Mouse (Mus musculus): ENCODE data around the gene Ptpre. TPM values are rescaled to one million over a fixed set of nuclear protein-coding genes. Genes with fewer than 3 reads are reported as not detected.

Gene Ptpre
- polyA plus RNA-seq, 1 experiment from 2014 or later = 0.53 TPM

DNA sequence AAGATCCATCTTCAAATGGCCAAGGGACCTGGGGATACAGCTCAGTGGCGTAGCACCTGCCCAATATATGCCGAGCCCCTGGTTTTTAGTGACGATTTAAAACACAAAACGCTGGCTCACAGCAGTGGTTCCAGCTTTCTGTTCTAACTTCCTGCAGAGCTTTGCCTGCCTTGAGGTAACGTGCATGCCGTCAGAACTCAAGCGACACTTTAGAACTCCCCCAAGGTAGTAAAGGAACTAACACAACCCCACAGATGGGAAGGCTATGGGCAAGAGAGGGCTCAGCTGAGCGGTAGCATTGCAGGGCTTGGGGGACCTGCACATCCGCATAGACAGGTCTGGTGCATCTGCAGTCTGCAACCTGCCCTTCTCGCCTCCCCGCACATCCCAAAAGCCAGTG lies 115.5 kb downstream of the Ptpre start:
- Histone ChIP-seq H3K4me3 (ENCODE audit: low read depth, low read length) (no peak overlapping the region), H3K27ac (ENCODE audit: low read depth, low read length) (no peak overlapping the region), H3K4me1 (ENCODE audit: control insufficient read depth, insufficient read depth, low read length) (no peaks in the 10 kb centered on the region), H3K36me3 (ENCODE audit: control insufficient read depth, insufficient read depth, low read length) (no peaks in the 10 kb centered on the region), H3K9me3 (ENCODE audit: control insufficient read depth, low read length) (no peaks in the 10 kb centered on the region), H3K27me3 (ENCODE audit: control insufficient read depth, insufficient read depth, low read length) (no peaks in the 10 kb centered on the region), H3K9ac (ENCODE audit: low read length) (no peak overlapping the region), H3K4me2 (no peak overlapping the region)
- 70% methylated on average over 11 of the region's 11 CpGs for WGBS
- ATAC-seq (ENCODE audit: low FRiP score) (no peak), DNase-seq (ENCODE audit: low spot score, missing footprints) (no peak)

DNA sequence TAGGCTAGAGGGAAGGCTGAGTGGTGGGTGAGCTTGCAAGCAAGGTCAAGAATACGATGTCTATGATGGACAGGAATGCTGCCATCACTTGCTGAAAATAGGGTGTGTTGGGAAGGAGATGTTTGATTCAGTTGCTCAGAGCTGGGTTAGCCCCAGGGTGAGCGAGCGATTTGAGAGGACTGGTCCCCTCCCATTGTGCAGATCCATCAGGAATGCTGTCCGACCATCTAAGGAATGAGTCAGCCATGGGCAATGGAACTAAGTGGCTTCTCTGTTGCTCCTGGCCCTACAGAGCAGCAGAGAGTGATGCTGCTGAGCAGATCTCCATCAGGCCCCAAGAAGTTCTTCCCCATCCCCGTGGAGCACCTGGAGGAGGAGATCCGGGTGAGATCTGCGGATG lies 116.3 kb downstream of the Ptpre start:
- no peak overlapping the region for H3K27ac ChIP-seq (ENCODE audit: low read depth, low read length)
- no peak for ATAC-seq (ENCODE audit: low FRiP score)

DNA sequence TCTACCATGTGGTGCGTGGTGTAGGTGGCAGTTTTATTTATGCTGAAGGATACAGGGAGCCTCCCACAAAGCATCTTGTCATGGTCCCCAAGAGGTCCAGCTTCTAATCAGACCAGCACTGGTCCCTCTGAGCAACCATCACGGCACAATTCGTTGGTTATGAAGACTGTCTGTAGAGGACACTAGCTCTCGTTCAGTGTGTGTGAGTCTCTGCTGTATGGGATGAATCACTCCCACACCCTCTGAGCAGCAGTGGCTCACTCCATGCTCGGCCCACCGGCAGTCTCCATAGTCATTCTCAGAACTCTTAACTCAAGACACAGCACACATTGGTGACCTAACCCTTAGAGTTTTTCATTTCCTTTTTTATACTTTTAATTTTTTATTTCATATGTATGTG lies 117.0 kb downstream of the Ptpre start:
- ATAC-seq (ENCODE audit: low FRiP score) = no peak
- H3K4me1 ChIP-seq (ENCODE audit: control insufficient read depth, insufficient read depth, low read length) = no peaks in the 10 kb centered on the region
- no peaks in the 10 kb centered on the region for H3K36me3 ChIP-seq (ENCODE audit: control insufficient read depth, insufficient read depth, low read length)
- H3K27me3 ChIP-seq (ENCODE audit: control insufficient read depth, insufficient read depth, low read length) = no peaks in the 10 kb centered on the region
- H3K4me2 ChIP-seq = no peak overlapping the region
- H3K27ac ChIP-seq (ENCODE audit: low read depth, low read length) = no peak overlapping the region
- no peaks in the 10 kb centered on the region for H3K9me3 ChIP-seq (ENCODE audit: control insufficient read depth, low read length)
- DNase-seq (ENCODE audit: low spot score, missing footprints) = no peak
- H3K4me3 ChIP-seq (ENCODE audit: low read depth, low read length) = no peak overlapping the region
- H3K9ac ChIP-seq (ENCODE audit: low read length) = no peak overlapping the region
- WGBS = 92% methylated on average over 6 of the region's 6 CpGs

More for the DNA sequence above, 116.3 kb downstream of the Ptpre start:
- DNase-seq (ENCODE audit: low spot score, missing footprints) = no peak
- Histone ChIP-seq H3K27me3 (ENCODE audit: control insufficient read depth, insufficient read depth, low read length) (no peaks in the 10 kb centered on the region), H3K4me2 (no peak overlapping the region), H3K4me1 (ENCODE audit: control insufficient read depth, insufficient read depth, low read length) (no peaks in the 10 kb centered on the region), H3K36me3 (ENCODE audit: control insufficient read depth, insufficient read depth, low read length) (no peaks in the 10 kb centered on the region), H3K9ac (ENCODE audit: low read length) (no peak overlapping the region), H3K4me3 (ENCODE audit: low read depth, low read length) (no peak overlapping the region), H3K9me3 (ENCODE audit: control insufficient read depth, low read length) (no peaks in the 10 kb centered on the region)
- 89% methylated on average over 7 of the region's 7 CpGs for WGBS

DNA sequence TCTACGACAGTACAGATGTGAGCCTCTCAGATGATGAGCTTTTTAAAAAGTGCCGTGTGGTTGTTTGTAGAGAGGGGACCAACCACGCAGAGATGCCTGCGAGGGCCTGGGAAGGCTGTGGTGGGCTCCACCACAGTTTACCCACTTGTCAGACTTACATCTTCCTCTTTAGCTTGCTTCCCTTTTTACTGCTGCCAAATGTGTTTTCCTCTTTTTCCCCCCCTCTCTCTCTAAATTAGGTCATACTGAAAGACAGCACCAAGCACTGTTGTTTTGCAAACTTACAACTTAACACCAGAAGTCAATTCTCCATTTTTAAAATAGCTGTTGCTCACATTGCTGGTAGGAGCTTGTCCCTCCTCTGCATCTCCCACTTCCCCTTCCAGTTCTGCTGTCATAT lies 117.8 kb downstream of the Ptpre start:
- no peaks in the 10 kb centered on the region for H3K27me3 ChIP-seq (ENCODE audit: control insufficient read depth, insufficient read depth, low read length)
- DNase-seq (ENCODE audit: low spot score, missing footprints) (no peak), ATAC-seq (ENCODE audit: low FRiP score) (no peak)
- no peaks in the 10 kb centered on the region for H3K4me1 ChIP-seq (ENCODE audit: control insufficient read depth, insufficient read depth, low read length)
- no peak overlapping the region for H3K27ac ChIP-seq (ENCODE audit: low read depth, low read length)
- no peak overlapping the region for H3K4me3 ChIP-seq (ENCODE audit: low read depth, low read length)
- no peaks in the 10 kb centered on the region for H3K36me3 ChIP-seq (ENCODE audit: control insufficient read depth, insufficient read depth, low read length)
- WGBS = 83% methylated on average over 4 of the region's 4 CpGs
- no peak overlapping the region for H3K9ac ChIP-seq (ENCODE audit: low read length)
- no peaks in the 10 kb centered on the region for H3K9me3 ChIP-seq (ENCODE audit: control insufficient read depth, low read length)
- no peak overlapping the region for H3K4me2 ChIP-seq

DNA sequence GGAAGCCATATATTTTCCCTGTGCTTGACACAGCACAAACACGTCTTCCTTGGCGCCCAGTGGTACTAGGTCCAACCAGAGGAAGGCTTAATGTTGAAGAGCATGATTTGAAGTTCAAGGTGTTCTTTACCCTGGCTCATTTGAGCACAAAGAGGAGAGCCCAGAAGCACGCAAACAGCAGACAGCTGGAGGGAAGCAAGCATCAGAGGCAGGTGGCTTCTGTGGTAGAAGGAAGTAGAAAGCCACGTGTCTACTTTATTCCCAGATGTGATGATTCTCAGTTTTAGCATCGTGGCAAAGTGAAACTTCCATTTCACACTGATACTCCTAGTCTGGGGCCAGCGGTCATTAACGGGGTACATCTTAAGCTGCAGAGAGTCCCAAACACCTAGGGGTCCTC lies 120.9 kb downstream of the Ptpre start:
- no peaks in the 10 kb centered on the region for H3K4me1 ChIP-seq (ENCODE audit: control insufficient read depth, insufficient read depth, low read length)
- no peaks in the 10 kb centered on the region for H3K36me3 ChIP-seq (ENCODE audit: control insufficient read depth, insufficient read depth, low read length)
- ATAC-seq (ENCODE audit: low FRiP score) (no peak), DNase-seq (ENCODE audit: low spot score, missing footprints) (no peak)
- H3K27ac ChIP-seq (ENCODE audit: low read depth, low read length) = no peak overlapping the region
- 93% methylated on average over 7 of the region's 7 CpGs for WGBS
- no peak overlapping the region for H3K4me2 ChIP-seq
- H3K9ac ChIP-seq (ENCODE audit: low read length) = no peak overlapping the region
- no peaks in the 10 kb centered on the region for H3K9me3 ChIP-seq (ENCODE audit: control insufficient read depth, low read length)
- H3K27me3 ChIP-seq (ENCODE audit: control insufficient read depth, insufficient read depth, low read length) = no peaks in the 10 kb centered on the region
- no peak overlapping the region for H3K4me3 ChIP-seq (ENCODE audit: low read depth, low read length)

DNA sequence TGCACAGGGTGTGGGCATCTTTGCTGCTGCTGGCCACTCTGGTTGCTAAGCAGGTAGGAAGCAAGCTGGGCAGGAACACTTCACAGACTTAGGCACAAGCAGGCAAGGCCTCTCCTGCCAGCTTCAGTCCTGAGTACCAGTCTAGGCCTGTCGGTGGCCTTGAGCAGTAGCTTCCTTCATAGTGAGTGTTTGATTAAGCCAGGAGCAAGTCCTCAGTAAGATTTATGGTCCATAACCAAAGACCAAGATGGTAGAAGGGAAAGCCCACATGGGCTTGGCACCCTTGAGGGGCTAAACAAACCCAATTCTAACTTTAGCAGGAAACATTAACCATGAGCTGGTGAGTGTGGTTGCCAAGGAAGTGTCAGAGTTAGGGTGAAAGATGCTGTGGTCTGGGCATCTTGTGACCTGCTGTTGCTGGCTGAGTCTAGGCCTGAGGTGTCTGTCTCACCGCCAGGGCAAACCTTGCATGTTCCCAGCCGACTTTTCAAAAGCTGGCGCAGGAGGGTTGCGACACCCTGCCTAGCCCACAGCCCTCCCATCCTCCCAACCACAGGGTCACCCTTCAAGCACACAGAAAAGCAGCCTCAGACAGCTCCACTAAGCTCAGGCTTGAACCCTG lies 122.1 kb downstream of the Ptpre start:
- 89% methylated on average over 5 of the region's 5 CpGs for WGBS
- no peak for DNase-seq (ENCODE audit: low spot score, missing footprints)
- Histone ChIP-seq H3K27me3 (ENCODE audit: control insufficient read depth, insufficient read depth, low read length) (no peaks in the 10 kb centered on the region), H3K4me3 (ENCODE audit: low read depth, low read length) (no peak overlapping the region), H3K27ac (ENCODE audit: low read depth, low read length) (no peak overlapping the region), H3K4me1 (ENCODE audit: control insufficient read depth, insufficient read depth, low read length) (no peaks in the 10 kb centered on the region), H3K4me2 (no peak overlapping the region), H3K36me3 (ENCODE audit: control insufficient read depth, insufficient read depth, low read length) (no peaks in the 10 kb centered on the region), H3K9me3 (ENCODE audit: control insufficient read depth, low read length) (no peaks in the 10 kb centered on the region), H3K9ac (ENCODE audit: low read length) (no peak overlapping the region)
- ATAC-seq (ENCODE audit: low FRiP score) = no peak

DNA sequence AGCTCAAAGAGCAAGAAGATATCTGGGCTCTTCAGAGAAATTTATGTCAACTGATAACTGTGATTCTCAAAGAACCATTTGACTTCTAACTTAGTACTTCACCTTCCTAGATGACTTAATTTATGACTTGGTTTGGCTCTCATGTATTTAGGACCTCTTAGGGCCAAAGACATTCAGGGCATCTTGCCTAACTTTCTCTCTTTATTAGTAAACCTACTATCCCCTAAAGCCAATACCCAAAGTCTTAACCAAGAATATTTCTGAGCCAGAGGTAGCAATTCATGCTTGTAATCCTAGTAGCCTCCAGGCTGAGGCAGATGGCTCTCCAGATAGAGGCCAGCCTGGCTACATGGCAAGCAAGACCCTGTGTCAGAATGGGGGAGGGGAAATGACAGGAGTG lies 123.0 kb downstream of the Ptpre start:
- no peak overlapping the region for H3K9ac ChIP-seq (ENCODE audit: low read length)
- no peaks in the 10 kb centered on the region for H3K27me3 ChIP-seq (ENCODE audit: control insufficient read depth, insufficient read depth, low read length)
- H3K4me1 ChIP-seq (ENCODE audit: control insufficient read depth, insufficient read depth, low read length) = no peaks in the 10 kb centered on the region
- no peak overlapping the region for H3K4me3 ChIP-seq (ENCODE audit: low read depth, low read length)
- H3K27ac ChIP-seq (ENCODE audit: low read depth, low read length) = no peak overlapping the region
- DNase-seq (ENCODE audit: low spot score, missing footprints) (no peak), ATAC-seq (ENCODE audit: low FRiP score) (no peak)
- no peak overlapping the region for H3K4me2 ChIP-seq
- H3K36me3 ChIP-seq (ENCODE audit: control insufficient read depth, insufficient read depth, low read length) = no peaks in the 10 kb centered on the region
- no peaks in the 10 kb centered on the region for H3K9me3 ChIP-seq (ENCODE audit: control insufficient read depth, low read length)

DNA sequence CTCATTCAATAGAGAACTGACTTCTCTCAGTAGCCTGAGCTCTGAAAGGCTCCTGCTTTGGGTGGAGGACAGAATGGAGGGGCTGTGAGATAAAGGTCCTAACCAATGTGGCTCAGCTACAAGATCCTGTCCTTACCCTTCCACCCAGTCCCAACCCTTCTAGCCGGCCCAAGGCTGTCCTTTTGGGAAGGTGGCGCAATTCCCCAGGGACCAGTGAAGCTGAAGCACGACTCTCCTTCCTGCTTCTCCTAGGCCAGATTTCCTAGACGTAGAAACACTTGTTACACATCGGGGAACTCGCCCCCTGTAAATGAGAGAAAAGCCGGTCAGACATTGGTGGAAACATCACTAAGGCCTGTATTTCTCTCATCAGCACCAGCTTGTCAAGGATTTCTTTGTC lies 126.9 kb downstream of the Ptpre start:
- no peak overlapping the region for H3K4me3 ChIP-seq (ENCODE audit: low read depth, low read length)
- no peak for ATAC-seq (ENCODE audit: low FRiP score)
- 79% methylated on average over 7 of the region's 7 CpGs for WGBS
- DNase-seq (ENCODE audit: low spot score, missing footprints) = no peak
- no peaks in the 10 kb centered on the region for H3K27me3 ChIP-seq (ENCODE audit: control insufficient read depth, insufficient read depth, low read length)
- no peaks in the 10 kb centered on the region for H3K36me3 ChIP-seq (ENCODE audit: control insufficient read depth, insufficient read depth, low read length)
- H3K4me1 ChIP-seq (ENCODE audit: control insufficient read depth, insufficient read depth, low read length) = no peaks in the 10 kb centered on the region
- H3K27ac ChIP-seq (ENCODE audit: low read depth, low read length) = no peak overlapping the region
- no peak overlapping the region for H3K9ac ChIP-seq (ENCODE audit: low read length)
- H3K9me3 ChIP-seq (ENCODE audit: control insufficient read depth, low read length) = no peaks in the 10 kb centered on the region
- H3K4me2 ChIP-seq = no peak overlapping the region

DNA sequence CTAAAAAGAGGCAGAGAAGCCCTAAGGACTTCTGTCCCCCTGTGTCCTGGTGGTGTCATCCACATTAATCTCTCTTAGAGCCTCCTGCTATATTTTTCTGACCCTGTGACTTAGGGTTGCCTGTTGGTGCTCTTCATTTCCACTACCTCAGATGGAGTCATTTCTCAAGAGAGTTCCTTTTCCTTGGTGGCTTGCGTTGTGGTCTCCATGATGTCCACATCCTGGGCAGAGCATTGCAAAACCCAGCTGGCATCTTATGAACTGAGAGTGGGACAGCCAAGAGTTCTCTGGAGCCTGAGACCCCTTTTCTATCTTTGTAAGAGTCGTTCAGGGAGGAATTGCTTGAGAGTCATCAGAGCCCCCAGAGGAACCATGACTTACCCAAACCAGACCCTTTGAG lies 129.0 kb downstream of the Ptpre start:
- H3K27me3 ChIP-seq (ENCODE audit: control insufficient read depth, insufficient read depth, low read length) = no peaks in the 10 kb centered on the region
- no peak overlapping the region for H3K4me2 ChIP-seq
- no peaks in the 10 kb centered on the region for H3K9me3 ChIP-seq (ENCODE audit: control insufficient read depth, low read length)
- no peak overlapping the region for H3K9ac ChIP-seq (ENCODE audit: low read length)
- no peak for ATAC-seq (ENCODE audit: low FRiP score)
- no peaks in the 10 kb centered on the region for H3K36me3 ChIP-seq (ENCODE audit: control insufficient read depth, insufficient read depth, low read length)
- no peaks in the 10 kb centered on the region for H3K4me1 ChIP-seq (ENCODE audit: control insufficient read depth, insufficient read depth, low read length)
- no peak for DNase-seq (ENCODE audit: low spot score, missing footprints)
- WGBS = 89% methylated on average over 2 of the region's 2 CpGs
- H3K4me3 ChIP-seq (ENCODE audit: low read depth, low read length) = no peak overlapping the region
- H3K27ac ChIP-seq (ENCODE audit: low read depth, low read length) = no peak overlapping the region
